Mouse (Mus musculus) B cell, adult 2 months (primary cell): ENCODE measurements at regions not wholly inside any gene's neighbourhood (a gene's known extent, or its start where the extent isn't known, plus 50 kb on each side); places are given as distances from the start of the nearest gene placed in this dataset.

Source experiments
- DNase-seq, 2 experiments: peaks; one replicate each; pipeline ENCODE4 v3.0.0; 2022

GRCm38 (mm10) chr15:96817626-96818025 lies 118.1 kb upstream of the Slc38a2 start:
- DNase-seq, result no peak

- DNase-seq, result no peak
These were observed 117.6 kb upstream of the Slc38a2 start for GRCm38 (mm10) chr15:96816997-96817570.

GRCm38 (mm10) chr15:96813472-96813871 lies 113.9 kb upstream of the Slc38a2 start:
- DNase-seq, result no peak

GRCm38 (mm10) chr15:96802729-96803053 lies 103.2 kb upstream of the Slc38a2 start:
- no peak for DNase-seq

GRCm38 (mm10) chr15:96802034-96802728 lies 102.7 kb upstream of the Slc38a2 start:
- no peak for DNase-seq

GRCm38 (mm10) chr15:96799228-96799627 lies 99.7 kb upstream of the Slc38a2 start:
- no peak for DNase-seq

GRCm38 (mm10) chr15:96797615-96798270 lies 98.2 kb upstream of the Slc38a2 start:
- DNase-seq, result no peak

GRCm38 (mm10) chr15:96794177-96794719 lies 94.7 kb upstream of the Slc38a2 start:
- DNase-seq, result no peak

- no peak for DNase-seq
These were observed 93.7 kb upstream of the Slc38a2 start for GRCm38 (mm10) chr15:96793251-96793650.

GRCm38 (mm10) chr15:96791306-96791705 lies 91.8 kb upstream of the Slc38a2 start:
- no peak for DNase-seq

GRCm38 (mm10) chr15:96787921-96788320 lies 88.4 kb upstream of the Slc38a2 start:
- DNase-seq, result peak in 1 of 2 experiments; percentile 13

GRCm38 (mm10) chr15:96784578-96784977 lies 85.0 kb upstream of the Slc38a2 start:
- no peak for DNase-seq

- no peak for DNase-seq
These were observed 82.0 kb upstream of the Slc38a2 start for GRCm38 (mm10) chr15:96781560-96781959.

- no peak for DNase-seq
These were observed 81.1 kb upstream of the Slc38a2 start for GRCm38 (mm10) chr15:96780606-96781005.

GRCm38 (mm10) chr15:96779358-96779757 lies 79.8 kb upstream of the Slc38a2 start:
- DNase-seq, result no peak

- DNase-seq, result peak; percentile 27 to 40
These were observed 78.9 kb upstream of the Slc38a2 start for GRCm38 (mm10) chr15:96778321-96778926.

- no peak for DNase-seq
These were observed 77.0 kb upstream of the Slc38a2 start for GRCm38 (mm10) chr15:96776476-96777075.

GRCm38 (mm10) chr15:96775129-96775528 lies 75.6 kb upstream of the Slc38a2 start:
- DNase-seq, result no peak

GRCm38 (mm10) chr15:96774664-96775063 lies 75.1 kb upstream of the Slc38a2 start:
- DNase-seq, result no peak

- no peak for DNase-seq
These were observed 74.1 kb upstream of the Slc38a2 start for GRCm38 (mm10) chr15:96773656-96774055.

GRCm38 (mm10) chr15:96772701-96773100 lies 73.2 kb upstream of the Slc38a2 start:
- no peak for DNase-seq

- DNase-seq, result no peak
These were observed 71.3 kb upstream of the Slc38a2 start for GRCm38 (mm10) chr15:96770786-96771185.

GRCm38 (mm10) chr15:96770299-96770698 lies 70.8 kb upstream of the Slc38a2 start:
- DNase-seq, result no peak
